Mouse (Mus musculus) ES-Bruce4 (cell line): ENCODE data around the gene Clta.

Source experiments
- CTCF ChIP-seq: IDR thresholded peaks from one replicate; pipeline ENCODE4 v1.8.1; 2011; ENCODE audit warnings: low read depth, low read length
- POLR2A ChIP-seq: IDR thresholded peaks from one replicate; pipeline ENCODE4 v1.8.1; 2011; ENCODE audit warnings: low read length; ENCODE audit not compliant: insufficient read depth

DNA sequence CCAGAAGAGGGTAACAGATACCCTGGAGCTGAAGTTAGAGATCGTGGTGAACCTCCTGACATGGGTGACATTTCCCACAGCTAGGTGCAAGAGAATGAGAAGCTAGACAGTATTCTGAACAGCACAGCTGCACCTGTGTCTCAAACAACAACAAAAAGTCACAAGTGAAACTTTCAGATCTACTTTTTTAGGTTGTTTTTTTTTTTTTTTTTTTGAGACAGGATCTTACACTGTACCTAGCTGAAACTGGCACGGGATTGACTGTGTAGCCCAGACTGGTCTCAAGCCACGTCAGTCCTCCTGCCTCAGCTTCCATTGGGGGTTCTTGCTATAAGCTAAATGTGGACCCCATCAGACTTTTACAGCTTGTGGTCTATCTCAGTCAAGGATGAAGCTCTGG lies 69.5 kb downstream of the Clta start:
- TF ChIP-seq POLR2A = no peak
- TF ChIP-seq CTCF = no peak
